Mouse (Mus musculus) inflammation-experienced regulatory T-cells, adult 6 months (primary cell): ENCODE results near the gene Tpk1. TPM values are rescaled to one million over a fixed set of nuclear protein-coding genes. Genes with fewer than 3 reads are reported as not detected.

Experiments
- ATAC-seq: one replicate; pipeline ENCODE4 v1.8.0; 2017
- polyA plus RNA-seq, 3 experiments: library from polyadenylated mRNA; unstranded; fragments of 100-300 nt; shearing (Covaris generic); gene quantifications; one replicate each; pipeline ENCODE4 v1.2.1; 2017

Gene Tpk1
- polyA plus RNA-seq, 3 experiments from 2014 or later = 10.4 to 19.5 (median 11.5) TPM

- peak; percentile 84 for ATAC-seq
These were observed 317.0 kb downstream of the Tpk1 start for GRCm38 (mm10) chr6:43349083-43349482.

GRCm38 (mm10) chr6:43347637-43348036 lies 318.4 kb downstream of the Tpk1 start:
- no peak for ATAC-seq

- ATAC-seq = no peak
These were observed 323.1 kb downstream of the Tpk1 start for GRCm38 (mm10) chr6:43343006-43343405.

GRCm38 (mm10) chr6:43342386-43342785 lies 323.7 kb downstream of the Tpk1 start:
- no peak for ATAC-seq

- no peak for ATAC-seq
These were observed 327.3 kb downstream of the Tpk1 start for GRCm38 (mm10) chr6:43338804-43339203.

GRCm38 (mm10) chr6:43337491-43337961 lies 328.6 kb downstream of the Tpk1 start:
- no peak for ATAC-seq

- no peak for ATAC-seq
These were observed 330.4 kb downstream of the Tpk1 start for GRCm38 (mm10) chr6:43335619-43336234.

- ATAC-seq = no peak
These were observed 332.6 kb downstream of the Tpk1 start for GRCm38 (mm10) chr6:43333479-43333878.

GRCm38 (mm10) chr6:43312961-43313656 lies 353.0 kb downstream of the Tpk1 start:
- no peak for ATAC-seq

GRCm38 (mm10) chr6:43312546-43312945 lies 353.5 kb downstream of the Tpk1 start:
- ATAC-seq = no peak

GRCm38 (mm10) chr6:43310071-43310470 lies 356.0 kb downstream of the Tpk1 start:
- no peak for ATAC-seq

GRCm38 (mm10) chr6:43309454-43309853 lies 356.6 kb downstream of the Tpk1 start, which contains the start of gene Nobox:
Nobox (minus strand) TSS chr6:43309554.
- ATAC-seq = no peak

- ATAC-seq = no peak
These were observed 368.6 kb downstream of the Tpk1 start for GRCm38 (mm10) chr6:43297508-43297850.

- peak; percentile 54 for ATAC-seq
These were observed 369.1 kb downstream of the Tpk1 start for GRCm38 (mm10) chr6:43296798-43297507.

- no peak for ATAC-seq
These were observed 370.2 kb downstream of the Tpk1 start for GRCm38 (mm10) chr6:43295908-43296307.
